Mouse (Mus musculus): ENCODE measurements at regions not wholly inside any gene's neighbourhood (a gene's known extent, or its start where the extent isn't known, plus 50 kb on each side); places are given as distances from the start of the nearest gene placed in this dataset.

GRCm38 (mm10) chr11:45524720-45525119 lies 327.1 kb upstream of the Clint1 start:
- DNase-seq (ENCODE audit: inconsistent age in 2 of 2, low spot score in 1 of 2): no peak

GRCm38 (mm10) chr11:45531044-45531626 lies 320.7 kb upstream of the Clint1 start:
- no peak for DNase-seq (ENCODE audit: inconsistent age in 2 of 2, low spot score in 1 of 2)

GRCm38 (mm10) chr11:45533402-45534056 lies 318.3 kb upstream of the Clint1 start:
- peak; percentile 10 to 46 for DNase-seq (ENCODE audit: inconsistent age in 2 of 2, low spot score in 1 of 2)

- DNase-seq (ENCODE audit: inconsistent age in 2 of 2, low spot score in 1 of 2): no peak
These were observed 316.3 kb upstream of the Clint1 start for GRCm38 (mm10) chr11:45535501-45536025.

- no peak for DNase-seq (ENCODE audit: inconsistent age in 2 of 2, low spot score in 1 of 2)
These were observed 313.8 kb upstream of the Clint1 start for GRCm38 (mm10) chr11:45538011-45538410.

- peak; percentile 64 to 90 for DNase-seq (ENCODE audit: inconsistent age in 2 of 2, low spot score in 1 of 2)
These were observed 312.4 kb upstream of the Clint1 start for GRCm38 (mm10) chr11:45539459-45539858.

GRCm38 (mm10) chr11:45544531-45544930 lies 307.3 kb upstream of the Clint1 start:
- DNase-seq (ENCODE audit: inconsistent age in 2 of 2, low spot score in 1 of 2): no peak

GRCm38 (mm10) chr11:45545896-45546626 lies 305.8 kb upstream of the Clint1 start:
- no peak for DNase-seq (ENCODE audit: inconsistent age in 2 of 2, low spot score in 1 of 2)

GRCm38 (mm10) chr11:45546861-45547260 lies 305.0 kb upstream of the Clint1 start:
- no peak for DNase-seq (ENCODE audit: inconsistent age in 2 of 2, low spot score in 1 of 2)

GRCm38 (mm10) chr11:45550376-45550775 lies 301.5 kb upstream of the Clint1 start:
- no peak for DNase-seq (ENCODE audit: inconsistent age in 2 of 2, low spot score in 1 of 2)

GRCm38 (mm10) chr11:45577469-45578154 lies 274.2 kb upstream of the Clint1 start:
- DNase-seq (ENCODE audit: inconsistent age in 2 of 2, low spot score in 1 of 2): no peak

- DNase-seq (ENCODE audit: inconsistent age in 2 of 2, low spot score in 1 of 2): peak in 1 of 2 experiments; percentile 7
These were observed 259.5 kb upstream of the Clint1 start for GRCm38 (mm10) chr11:45592335-45592734.

GRCm38 (mm10) chr11:45592890-45593642 lies 258.8 kb upstream of the Clint1 start:
- peak in 1 of 2 experiments; percentile 10 for DNase-seq (ENCODE audit: inconsistent age in 2 of 2, low spot score in 1 of 2)

- no peak for DNase-seq (ENCODE audit: inconsistent age in 2 of 2, low spot score in 1 of 2)
These were observed 256.5 kb upstream of the Clint1 start for GRCm38 (mm10) chr11:45595372-45595771.

GRCm38 (mm10) chr11:45621824-45622223 lies 230.0 kb upstream of the Clint1 start:
- no peak for DNase-seq (ENCODE audit: inconsistent age in 2 of 2, low spot score in 1 of 2)

GRCm38 (mm10) chr11:45622701-45623100 lies 229.2 kb upstream of the Clint1 start:
- no peak for DNase-seq (ENCODE audit: inconsistent age in 2 of 2, low spot score in 1 of 2)

- DNase-seq (ENCODE audit: inconsistent age in 2 of 2, low spot score in 1 of 2): no peak
These were observed 227.6 kb upstream of the Clint1 start for GRCm38 (mm10) chr11:45624233-45624632.

- DNase-seq (ENCODE audit: inconsistent age in 2 of 2, low spot score in 1 of 2): peak in 1 of 2 experiments; percentile 57
These were observed 222.6 kb upstream of the Clint1 start for GRCm38 (mm10) chr11:45629250-45629649.

GRCm38 (mm10) chr11:45634535-45635235 lies 217.2 kb upstream of the Clint1 start:
- peak in 1 of 2 experiments; percentile 13 for DNase-seq (ENCODE audit: inconsistent age in 2 of 2, low spot score in 1 of 2)

GRCm38 (mm10) chr11:45635896-45636295 lies 216.0 kb upstream of the Clint1 start:
- DNase-seq (ENCODE audit: inconsistent age in 2 of 2, low spot score in 1 of 2): no peak

Measured in adrenal gland, adult (tissue).